Mouse (Mus musculus) adrenal gland, adult 2 months (tissue): ENCODE data around the gene Uggt2. TPM values are rescaled to one million over a fixed set of nuclear protein-coding genes. Genes with fewer than 3 reads are reported as not detected.
A peak's percentile ranks its signal among the peaks of the same experiment; 100 is the strongest.
"Not testable (repeated sequence)": the region's sequence is repeated elsewhere in the genome, so short reads cannot be mapped to it uniquely, and the experiment has no call there.

Experiments used
- DNase-seq: peaks from one replicate; pipeline ENCODE4 v3.0.0; 2021
- polyA plus RNA-seq: library from polyadenylated mRNA; depleted of rRNA; stranded (reverse); fragments of >200 nt; gene quantifications from 2 replicates; pipeline ENCODE4 v1.2.3, GENCODE M21; 2012
- total RNA-seq, 2 experiments: library from RNA; stranded (reverse); gene quantifications; 2 replicates each; pipeline ENCODE4 v1.2.3; 2021

Gene Uggt2
- total and polyA plus RNA-seq, 3 experiments = 8.1 to 16.5 (median 11.0) TPM

DNA sequence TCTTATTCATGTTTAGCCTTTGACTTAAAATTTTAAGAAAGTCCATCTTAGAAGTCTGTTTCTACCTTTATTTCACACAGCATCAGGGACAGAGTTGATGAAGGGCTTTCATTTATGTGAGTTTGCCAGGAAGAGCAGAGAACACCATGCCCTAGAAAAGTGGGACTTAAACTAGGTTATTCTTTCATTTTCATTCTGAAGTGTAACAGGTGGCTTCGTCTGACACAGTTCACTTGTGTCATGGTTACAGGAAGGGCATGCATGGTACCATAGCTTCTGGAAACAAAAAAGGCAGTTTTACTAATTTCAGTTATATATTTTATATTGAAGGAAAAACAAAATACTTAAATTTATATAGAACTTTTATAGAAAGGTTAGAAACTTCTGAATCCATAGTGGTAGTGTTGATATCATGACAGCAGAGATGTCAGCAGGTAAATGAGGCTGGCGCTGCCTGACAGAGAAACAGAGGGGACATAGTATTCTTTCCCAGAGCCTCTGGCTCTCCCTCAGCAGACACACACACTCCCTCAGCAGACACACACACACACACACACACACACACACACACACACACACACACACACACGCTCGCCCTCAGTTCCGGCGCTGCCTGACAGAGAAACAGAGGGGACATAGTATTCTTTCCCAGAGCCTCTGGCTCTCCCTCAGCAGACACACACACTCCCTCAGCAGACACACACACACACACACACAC, 117.4 kb downstream of the Uggt2 start:
- not testable (repeated sequence) for DNase-seq

DNA sequence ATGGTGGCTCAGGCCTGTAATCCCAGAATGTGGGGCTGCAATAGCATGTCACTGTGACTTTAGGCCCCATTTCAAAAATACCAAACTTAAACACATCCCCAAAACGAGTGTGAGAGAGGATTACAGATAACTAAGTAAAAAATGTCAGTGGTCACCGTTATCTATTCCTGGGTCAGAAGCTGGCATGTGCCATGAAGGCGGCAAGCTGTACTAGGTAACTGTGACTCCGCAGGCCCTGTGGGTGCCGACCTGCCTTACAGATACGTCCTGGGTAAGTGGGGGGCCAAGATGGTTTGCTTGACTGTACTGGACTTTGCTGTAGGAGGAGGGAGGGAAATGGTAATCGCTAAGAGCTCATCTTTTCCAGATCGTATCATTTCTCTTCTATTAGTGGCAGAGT, 118.3 kb downstream of the Uggt2 start:
- no peak for DNase-seq

DNA sequence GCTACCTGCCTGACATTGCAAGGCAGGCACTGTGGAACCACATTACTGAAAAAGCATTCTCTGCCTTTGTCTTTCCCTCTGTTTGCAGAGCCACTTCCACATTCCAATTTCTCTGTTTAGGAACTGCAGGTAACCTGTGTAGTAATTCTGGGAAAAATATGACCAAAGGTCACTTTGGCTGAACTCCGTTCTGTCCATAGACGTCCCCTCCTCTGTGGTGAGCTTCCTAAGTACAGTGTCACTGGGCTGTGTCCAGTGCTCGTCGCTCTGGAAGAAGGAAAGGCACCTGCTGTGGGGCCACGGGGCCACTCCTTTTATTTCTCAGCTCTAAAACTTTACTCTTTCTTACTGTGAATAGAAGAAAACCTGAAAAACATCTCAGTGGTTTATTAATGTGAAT, 118.9 kb downstream of the Uggt2 start:
- DNase-seq = no peak

DNA sequence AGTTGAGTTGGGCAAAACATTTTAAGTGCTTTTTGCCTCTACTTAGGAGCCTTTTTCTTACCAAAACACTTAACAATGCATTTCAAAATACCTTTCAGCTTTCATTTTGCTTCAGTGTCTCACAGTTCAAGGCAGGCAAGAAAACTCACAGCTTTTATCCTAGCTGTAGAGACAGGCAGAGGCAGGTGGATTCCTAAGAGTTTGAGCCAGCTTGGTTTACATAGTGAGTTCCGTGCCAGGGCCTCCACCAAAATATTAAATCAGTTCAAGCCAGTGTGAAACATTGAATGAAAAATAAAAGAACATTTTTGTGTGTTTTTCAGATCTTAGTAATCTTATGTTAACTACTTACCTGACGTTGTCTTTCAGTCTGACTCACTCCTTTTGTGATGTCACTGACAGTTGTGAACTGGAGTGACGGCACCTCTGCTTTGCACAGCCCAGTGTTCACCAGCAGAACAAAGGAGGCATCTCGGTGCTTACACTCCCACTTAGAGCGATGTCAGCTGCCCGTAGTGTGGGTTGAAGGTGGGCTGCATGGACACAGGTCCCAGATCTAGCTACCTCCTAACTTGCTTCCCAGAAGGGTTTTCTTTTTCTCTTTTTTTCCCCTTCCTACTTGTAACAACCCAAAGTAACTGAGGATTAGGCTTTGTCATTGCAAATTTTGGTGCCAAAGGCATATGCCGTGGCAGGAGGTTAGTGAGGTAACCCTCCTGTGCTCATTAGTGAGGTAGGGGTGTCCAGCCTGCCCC, 119.5 kb downstream of the Uggt2 start:
- no peak for DNase-seq

DNA sequence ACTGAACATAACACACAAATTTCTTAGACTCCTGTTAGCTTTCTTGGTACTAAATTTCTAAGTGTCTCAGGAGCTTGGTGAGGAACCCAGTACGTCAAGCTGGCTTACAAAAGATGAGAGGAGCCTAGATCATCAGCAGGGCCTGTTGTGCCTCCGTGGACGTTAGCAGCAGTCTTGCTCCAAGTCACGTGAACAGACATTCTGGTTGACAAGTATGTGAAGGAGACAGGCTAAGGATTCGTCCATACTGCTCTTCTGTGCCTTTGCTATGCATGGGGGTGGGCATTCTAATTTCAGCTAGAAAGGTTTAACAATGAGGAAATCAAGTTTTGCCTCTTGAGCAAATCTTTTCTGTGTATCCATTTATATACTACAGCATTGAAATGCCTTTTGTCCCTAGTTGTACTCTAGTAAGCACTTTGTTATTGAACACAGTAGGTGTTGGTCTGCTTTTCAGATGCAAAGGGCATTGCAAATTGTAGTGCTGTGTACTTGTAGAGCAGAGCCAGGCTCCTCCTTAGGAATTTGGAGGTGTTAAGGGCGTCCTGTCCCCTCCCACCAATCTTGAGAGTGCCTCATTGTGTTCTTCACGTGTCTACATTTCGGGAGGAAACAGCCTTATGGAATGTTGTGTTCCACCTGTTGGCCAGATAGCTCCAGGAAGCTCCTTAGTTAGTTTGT, 122.0 kb downstream of the Uggt2 start:
- no peak for DNase-seq

DNA sequence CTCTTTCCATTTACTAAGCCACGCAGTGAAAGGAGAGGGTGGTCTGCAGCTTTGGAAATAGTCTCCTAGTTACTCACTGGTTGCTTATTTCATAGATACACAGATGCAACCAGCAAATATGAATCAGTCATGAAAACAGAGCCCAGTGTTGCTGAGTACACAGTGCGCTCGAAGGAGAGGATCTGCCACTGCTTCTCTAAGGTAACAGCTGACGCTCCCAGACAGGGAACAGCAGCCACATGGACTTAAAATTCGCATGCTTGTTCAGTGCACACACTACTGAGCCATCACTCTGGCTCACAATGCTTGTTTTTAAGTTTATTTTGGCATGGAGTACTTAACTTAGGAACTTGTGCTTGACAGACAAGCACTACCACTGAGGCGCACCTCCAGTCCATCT, 127.0 kb downstream of the Uggt2 start:
- no peak for DNase-seq

DNA sequence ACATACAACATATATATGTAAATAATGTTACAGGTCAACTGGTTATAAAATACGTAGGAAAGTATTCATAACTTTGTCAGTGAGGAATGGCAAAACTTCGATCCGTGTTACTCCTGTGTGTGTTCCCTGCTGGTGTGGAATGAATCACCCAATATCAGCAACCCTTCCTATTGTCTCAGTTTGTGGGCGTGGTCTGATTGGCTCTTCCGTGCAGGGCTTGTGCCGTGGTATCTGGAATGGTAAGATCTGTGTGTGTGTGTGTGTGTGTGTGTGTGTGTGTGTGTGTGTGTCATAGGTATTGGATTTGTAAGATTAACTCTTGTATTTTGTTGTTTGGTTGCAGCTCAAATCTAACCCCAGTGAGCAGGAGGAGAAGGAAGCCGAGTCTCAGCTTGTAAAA, 131.6 kb downstream of the Uggt2 start:
- no peak for DNase-seq

DNA sequence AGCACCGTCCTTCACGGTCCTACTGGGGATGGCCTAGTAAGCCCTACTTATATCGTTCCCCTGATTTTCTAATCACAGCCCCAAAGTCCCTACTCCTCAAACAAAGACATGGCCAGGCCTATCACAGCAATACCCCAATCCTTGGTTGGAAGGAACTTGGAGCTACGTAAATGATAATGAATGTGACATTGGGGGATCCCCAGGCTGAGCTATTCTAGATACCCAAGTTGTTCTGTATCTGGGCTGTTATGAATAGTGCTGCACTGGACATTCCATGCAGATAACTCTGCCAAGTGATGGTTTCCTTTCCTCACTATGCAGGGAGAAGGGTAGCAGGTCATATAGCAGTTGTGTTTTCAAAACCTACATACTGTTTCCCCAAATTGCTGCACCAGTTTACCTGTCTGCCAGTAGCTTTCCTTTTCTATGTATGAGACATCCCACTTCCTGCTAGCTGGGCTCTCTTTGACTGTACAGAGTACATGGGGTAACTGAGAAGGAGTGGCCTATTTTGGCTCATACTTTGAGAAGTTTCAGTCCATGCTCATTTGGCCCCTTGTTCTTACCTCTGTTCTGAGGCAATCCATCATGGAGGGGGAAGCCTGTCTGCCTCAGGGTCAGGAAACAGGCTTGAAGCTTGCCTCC, 133.8 kb downstream of the Uggt2 start:
- DNase-seq = no peak

DNA sequence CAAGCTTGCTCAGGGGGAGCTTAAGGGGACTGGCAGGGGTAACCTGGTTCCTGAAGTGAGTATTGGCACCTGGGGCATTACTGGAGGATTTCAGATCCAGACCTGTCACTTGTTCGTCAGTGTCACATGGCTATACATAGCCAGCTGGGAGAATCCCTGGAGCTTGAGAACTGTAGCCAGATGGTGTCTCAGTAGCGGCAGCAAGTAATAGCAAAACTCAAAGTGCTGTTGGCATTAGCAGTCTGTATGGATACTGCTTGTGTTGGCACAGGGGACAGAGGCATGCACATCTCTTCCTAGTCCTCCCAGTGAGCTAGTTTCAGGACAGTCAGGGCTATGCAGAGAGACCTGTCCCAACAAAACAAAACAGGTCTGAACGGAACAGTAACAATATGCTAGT, 141.2 kb downstream of the Uggt2 start:
- no peak for DNase-seq

DNA sequence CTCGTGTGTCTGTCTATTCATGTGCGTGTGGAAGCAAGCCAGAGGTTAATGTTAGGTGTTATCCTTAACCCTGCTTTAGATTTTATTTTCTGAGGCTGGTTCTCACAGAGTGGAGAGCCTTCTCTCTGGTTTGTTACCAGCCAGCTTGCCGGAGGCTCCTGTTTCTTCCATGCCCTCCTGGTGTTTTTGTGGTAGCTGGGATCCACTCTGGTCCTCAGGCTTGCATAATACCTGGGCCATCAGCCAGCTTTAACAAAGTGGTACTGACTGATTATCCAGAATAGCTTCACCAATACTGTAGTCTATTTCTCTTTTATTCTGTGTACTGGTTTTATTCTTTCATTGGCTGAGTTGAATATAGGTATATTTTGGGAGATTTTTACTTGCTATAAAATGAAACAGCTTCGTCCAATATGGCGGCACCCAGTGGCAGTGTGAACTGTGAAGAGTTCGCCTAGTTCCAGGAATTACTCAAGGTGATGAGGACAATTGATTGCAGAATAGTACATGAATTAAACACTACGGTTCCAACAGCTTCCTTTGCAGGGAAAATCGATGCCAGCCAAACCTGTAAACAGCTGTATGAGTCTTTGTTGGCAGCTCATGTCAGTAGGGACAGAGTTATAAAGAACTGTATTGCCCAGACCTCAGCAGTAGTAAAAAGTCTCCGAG, 147.2 kb downstream of the Uggt2 start:
- peak; percentile 30 for DNase-seq

DNA sequence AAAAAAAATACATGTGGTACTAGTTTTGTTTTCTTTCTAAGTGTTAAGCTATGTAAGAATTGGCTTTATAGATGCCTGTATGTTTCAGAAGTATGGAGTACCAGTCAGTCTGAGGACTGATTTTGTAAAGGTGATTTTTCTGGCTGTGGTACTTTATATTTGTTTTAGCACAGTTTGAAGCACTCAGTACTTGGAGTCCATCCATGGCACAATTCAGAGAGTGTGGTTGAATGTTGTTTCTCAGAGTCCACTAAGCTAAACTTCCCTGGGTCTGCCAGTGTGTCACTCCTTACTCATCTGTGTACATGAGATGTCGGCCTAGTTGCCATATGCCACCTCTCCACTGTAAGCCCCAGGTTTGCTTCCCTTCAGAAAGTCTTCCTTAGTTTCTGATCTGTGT, 150.4 kb downstream of the Uggt2 start:
- DNase-seq = no peak

DNA sequence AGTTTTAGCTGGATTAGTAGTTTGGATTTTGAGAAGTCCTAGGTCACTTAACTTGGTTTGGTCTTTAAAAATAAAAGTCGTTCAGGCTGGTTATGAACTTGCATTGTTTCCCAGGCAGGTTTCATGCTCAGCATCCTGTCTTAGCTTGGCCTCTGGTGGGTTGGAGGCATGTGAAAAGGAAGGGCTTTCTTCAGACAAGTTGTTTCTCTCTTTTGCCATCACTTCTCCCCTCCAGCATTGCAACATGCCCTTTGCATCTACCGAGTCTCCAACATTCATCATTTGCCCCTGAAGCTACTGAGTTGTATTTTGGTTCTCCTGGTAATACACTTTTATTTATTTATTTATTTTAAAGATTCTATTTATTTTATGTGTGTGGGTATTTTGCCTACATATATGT, 154.5 kb downstream of the Uggt2 start:
- no peak for DNase-seq

DNA sequence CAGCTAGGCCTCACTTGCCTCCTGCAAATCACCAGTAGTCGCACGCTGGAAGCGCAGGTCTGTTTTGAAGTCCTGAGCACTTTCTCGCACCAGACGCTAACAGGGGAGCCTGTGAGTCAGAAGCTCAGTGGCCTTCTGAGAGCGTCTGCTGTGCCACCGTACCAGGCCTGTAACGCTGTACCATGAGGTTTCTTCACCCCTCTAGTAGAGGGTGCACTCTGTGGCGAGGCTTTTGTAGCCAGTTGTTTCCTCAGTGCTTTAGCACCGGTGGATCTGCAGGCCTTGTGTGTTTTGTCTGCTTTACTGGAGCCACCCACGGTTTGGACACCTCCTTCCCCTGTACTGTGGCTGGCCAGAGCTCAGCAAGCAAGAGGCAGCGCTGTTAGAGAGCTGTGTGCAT, 157.2 kb downstream of the Uggt2 start:
- peak; percentile 37 for DNase-seq

DNA sequence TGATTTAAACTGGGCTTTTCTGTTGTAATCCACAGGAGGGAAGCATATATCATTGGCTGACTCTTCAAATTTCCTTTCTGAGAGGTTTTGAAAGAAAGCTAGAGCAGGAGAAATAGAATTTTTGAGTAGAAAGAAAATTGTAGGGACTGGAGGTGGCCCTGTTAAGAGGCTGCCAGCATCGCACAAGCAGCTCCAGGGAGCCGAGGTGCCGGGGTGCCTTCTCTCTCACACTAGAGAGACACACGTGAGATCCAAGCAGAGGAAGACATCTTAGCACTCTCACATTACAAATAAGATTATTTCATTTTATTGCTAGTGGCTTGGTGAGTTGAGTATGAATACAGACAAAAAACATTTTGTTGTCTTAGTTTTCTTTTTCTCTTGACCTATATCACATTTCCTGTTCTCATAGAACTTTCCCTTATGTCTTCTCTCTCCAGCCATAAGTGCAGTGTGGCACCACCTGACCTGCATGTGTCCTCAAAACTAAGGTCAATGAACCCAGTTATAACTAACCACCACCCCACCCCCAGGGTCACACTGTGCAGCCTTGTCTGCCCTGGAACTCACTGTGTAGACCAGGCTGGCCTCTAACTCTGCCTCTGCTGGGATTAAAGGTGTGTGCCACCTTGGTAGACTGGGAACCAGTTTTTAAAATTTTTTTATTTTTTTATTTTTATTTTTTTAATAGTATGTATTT, 158.3 kb downstream of the Uggt2 start:
- DNase-seq = no peak

DNA sequence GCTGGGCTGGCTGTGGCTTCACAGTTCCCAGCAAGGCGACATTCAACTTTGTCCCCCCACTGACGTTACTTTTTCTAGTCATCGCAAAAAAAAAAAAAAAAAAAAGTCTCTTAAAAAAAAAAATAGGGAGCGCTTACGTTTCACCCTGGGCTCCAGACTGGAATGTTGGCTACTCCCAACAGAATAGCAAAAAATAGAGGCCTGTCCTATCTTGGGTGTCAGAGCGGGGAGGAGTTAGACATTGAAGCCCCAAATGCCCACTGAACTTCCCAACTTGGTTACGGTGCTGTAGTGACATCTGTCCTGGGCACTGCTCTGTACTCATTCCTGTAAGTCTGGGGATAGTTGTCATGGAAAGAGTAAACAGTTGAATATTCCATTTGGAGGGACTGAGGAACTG, 160.7 kb downstream of the Uggt2 start:
- peak; percentile 41 for DNase-seq

DNA sequence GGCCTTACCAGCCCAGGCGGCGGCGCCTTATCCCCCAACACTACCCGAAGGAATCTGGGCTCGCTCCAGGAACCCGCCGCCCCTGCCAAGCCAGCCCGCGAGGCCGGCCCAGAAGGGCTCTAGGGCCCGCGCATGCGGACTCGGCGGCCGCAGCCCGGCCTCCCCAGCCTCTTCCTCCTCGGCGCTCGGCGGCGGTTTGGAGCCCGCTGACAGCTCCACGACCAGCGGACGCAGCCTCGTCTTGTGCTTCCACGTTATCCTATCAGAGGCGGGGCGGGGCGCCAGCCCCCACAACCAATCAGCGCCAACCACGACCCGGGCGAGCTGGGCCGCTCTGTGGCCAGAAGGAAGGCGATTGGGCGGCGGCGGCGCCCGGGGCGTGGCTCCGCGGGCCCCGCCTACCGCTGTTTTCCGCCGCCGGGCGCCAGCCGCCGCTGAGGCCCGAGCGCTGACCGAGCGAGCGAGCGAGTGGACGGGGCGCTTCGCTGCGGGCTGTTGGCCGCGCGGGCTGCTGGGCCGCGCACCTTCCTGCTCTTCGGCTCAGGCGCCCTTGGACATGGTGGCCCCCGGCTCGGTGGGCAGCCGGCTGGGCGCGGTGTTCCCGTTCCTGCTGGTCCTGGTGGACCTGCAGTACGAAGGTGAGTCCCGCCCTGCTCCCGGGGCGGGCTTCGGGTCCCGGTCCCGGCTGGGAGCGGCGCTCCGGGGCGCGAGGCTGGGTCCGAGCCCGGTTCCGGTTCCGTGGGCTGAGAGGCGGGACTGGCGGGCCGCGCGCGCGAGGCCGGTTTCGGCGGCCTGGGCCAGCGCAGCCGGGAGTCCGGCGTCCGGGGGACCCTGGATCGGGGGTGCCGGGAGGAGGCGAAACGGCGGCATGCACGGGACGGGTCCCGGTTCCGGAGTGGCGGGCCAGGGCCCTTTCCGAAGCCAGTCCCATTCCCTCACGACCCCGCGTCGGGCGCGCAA, 161.4 kb downstream of the Uggt2 start, which contains the start of gene Dnajc3:
Gene Dnajc3, plus strand, starts transcription at position 444 of the 960 bp plus-strand sequence.
- DNase-seq = peak; percentile 100

DNA sequence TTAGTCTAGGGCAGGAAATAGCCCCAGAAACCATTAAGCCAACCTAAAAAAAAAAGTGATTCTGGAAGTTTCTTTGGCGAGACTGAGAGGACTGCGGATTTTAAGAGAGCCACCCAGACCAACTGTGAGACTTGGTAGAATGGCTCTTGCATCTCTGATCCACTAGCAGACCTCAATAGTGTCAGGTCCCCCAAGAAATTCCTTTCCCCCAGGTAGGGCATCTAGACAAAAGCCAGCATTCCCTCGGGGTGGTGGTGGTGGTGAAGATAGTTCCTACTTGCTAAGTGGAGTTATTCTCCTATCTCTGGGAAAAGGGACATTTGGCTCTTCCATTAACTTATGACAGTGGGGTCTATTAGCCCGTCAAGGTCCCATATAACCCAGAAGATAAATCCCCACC, 162.3 kb downstream of the Uggt2 start:
- DNase-seq = no peak

DNA sequence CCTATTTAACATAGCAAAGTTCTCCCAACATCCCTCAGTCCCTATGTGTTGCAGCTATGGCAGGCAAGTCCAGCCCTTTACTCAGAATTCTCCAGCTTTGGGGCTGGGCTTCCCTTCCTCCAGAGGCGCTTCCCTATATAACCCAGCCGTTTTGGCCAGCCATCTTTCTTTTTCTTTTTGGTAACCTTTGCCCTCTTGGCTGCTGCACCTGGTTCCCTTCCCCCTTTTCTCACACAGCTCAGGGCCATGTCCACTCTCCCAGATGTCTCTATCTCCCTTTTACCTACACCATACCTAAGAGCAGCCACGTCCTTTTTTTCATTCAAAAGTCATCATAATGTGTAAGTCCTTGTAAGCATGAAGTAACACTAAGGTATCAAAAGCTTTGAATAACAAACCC, 163.0 kb downstream of the Uggt2 start:
- no peak for DNase-seq
